Mouse (Mus musculus) ES-Bruce4 (cell line): ENCODE measurements around the gene Card11. TPM values are rescaled to one million over a fixed set of nuclear protein-coding genes. Genes with fewer than 3 reads are reported as not detected.
A peak's percentile ranks its signal among the peaks of the same experiment; 100 is the strongest.

Source experiments
- H3K27ac ChIP-seq: 2 replicates; pipeline ENCODE4 v1.5.1; 2012; ENCODE audit warnings: low read length, inconsistent platforms; ENCODE audit not compliant: insufficient read depth
- H3K27me3 ChIP-seq: 2 replicates; pipeline ENCODE4 v1.6.1; 2012; ENCODE audit warnings: mild to moderate bottlenecking, low read length, inconsistent platforms; ENCODE audit not compliant: control insufficient read depth, poor library complexity, insufficient read depth, severe bottlenecking
- H3K36me3 ChIP-seq: 2 replicates; pipeline ENCODE4 v1.6.1; 2012; ENCODE audit warnings: inconsistent platforms, mild to moderate bottlenecking, low read length, moderate library complexity; ENCODE audit not compliant: control insufficient read depth, poor library complexity, insufficient read depth, severe bottlenecking
- H3K4me1 ChIP-seq: one replicate; pipeline ENCODE4 v1.8.1; 2011; ENCODE audit warnings: low read length; ENCODE audit not compliant: control insufficient read depth, insufficient read depth
- H3K4me3 ChIP-seq: 2 replicates; pipeline ENCODE4 v1.5.1; 2011; ENCODE audit warnings: low read depth, mild to moderate bottlenecking, low read length
- H3K9ac ChIP-seq: 2 replicates; pipeline ENCODE4 v1.6.1; 2012; ENCODE audit warnings: low read depth, mild to moderate bottlenecking, inconsistent platforms; ENCODE audit not compliant: poor library complexity, severe bottlenecking
- H3K9me3 ChIP-seq: replicated peaks from 2 replicates; pipeline ENCODE4 v1.6.1; 2012; ENCODE audit warnings: mild to moderate bottlenecking, low read length, inconsistent platforms; ENCODE audit not compliant: control insufficient read depth, poor library complexity, insufficient read depth, severe bottlenecking
- CTCF ChIP-seq: IDR thresholded peaks from one replicate; pipeline ENCODE4 v1.8.1; 2011; ENCODE audit warnings: low read depth, low read length
- EP300 ChIP-seq: IDR thresholded peaks from 2 replicates; pipeline ENCODE4 v1.6.1; 2011; ENCODE audit warnings: low read depth, low read length; ENCODE audit not compliant: insufficient read depth
- POLR2A ChIP-seq: IDR thresholded peaks from one replicate; pipeline ENCODE4 v1.8.1; 2011; ENCODE audit warnings: low read length; ENCODE audit not compliant: insufficient read depth
- polyA plus RNA-seq: library from polyadenylated mRNA; stranded (reverse); fragments of >200 nt; gene quantifications from 2 replicates; pipeline ENCODE4 v1.2.4, GENCODE M21; 2011; ENCODE audit warnings: low read depth; ENCODE audit not compliant: missing spikeins, insufficient read depth, insufficient read length

The Card11 gene
- polyA plus RNA-seq, 1 experiment, result not detected

GRCm38 (mm10) chr5:140857432-140858154 is 142.8 kb downstream of the Card11 start:
- no peak overlapping the region for H3K4me3 ChIP-seq
- H3K36me3 ChIP-seq, result no peaks in the 10 kb centered on the region
- no peaks in the 10 kb centered on the region for H3K4me1 ChIP-seq
- H3K9me3 ChIP-seq, result no peaks in the 10 kb centered on the region
- no peak overlapping the region for H3K27ac ChIP-seq
- no peak for TF ChIP-seq EP300
- TF ChIP-seq POLR2A, result no peak
- peak; percentile 25 for TF ChIP-seq CTCF
- no peak overlapping the region for H3K9ac ChIP-seq
- no peaks in the 10 kb centered on the region for H3K27me3 ChIP-seq

- H3K27me3 ChIP-seq, result no peaks in the 10 kb centered on the region
- 0 out of 2 replicates have a peak, but pooled peaks cover 3% of the 10 kb centered on the region for H3K9me3 ChIP-seq
- no peaks in the 10 kb centered on the region for H3K36me3 ChIP-seq
- H3K4me1 ChIP-seq, result no peaks in the 10 kb centered on the region
- no peak overlapping the region for H3K27ac ChIP-seq
- TF ChIP-seq CTCF (no peak), POLR2A (no peak), EP300 (no peak)
- H3K4me3 ChIP-seq, result no peak overlapping the region
- no peak overlapping the region for H3K9ac ChIP-seq
Measured at GRCm38 (mm10) chr5:140855909-140856530, 144.4 kb downstream of the Card11 start.

- no peaks in the 10 kb centered on the region for H3K36me3 ChIP-seq
- H3K4me3 ChIP-seq, result no peak overlapping the region
- TF ChIP-seq EP300 (no peak), POLR2A (no peak), CTCF (no peak)
- H3K4me1 ChIP-seq, result no peaks in the 10 kb centered on the region
- H3K9me3 ChIP-seq, result 0 out of 2 replicates have a peak, but pooled peaks cover 6% of the 10 kb centered on the region
- no peak overlapping the region for H3K9ac ChIP-seq
- no peak overlapping the region for H3K27ac ChIP-seq
- no peaks in the 10 kb centered on the region for H3K27me3 ChIP-seq
Measured at GRCm38 (mm10) chr5:140854700-140855099, 145.7 kb downstream of the Card11 start.

DNA sequence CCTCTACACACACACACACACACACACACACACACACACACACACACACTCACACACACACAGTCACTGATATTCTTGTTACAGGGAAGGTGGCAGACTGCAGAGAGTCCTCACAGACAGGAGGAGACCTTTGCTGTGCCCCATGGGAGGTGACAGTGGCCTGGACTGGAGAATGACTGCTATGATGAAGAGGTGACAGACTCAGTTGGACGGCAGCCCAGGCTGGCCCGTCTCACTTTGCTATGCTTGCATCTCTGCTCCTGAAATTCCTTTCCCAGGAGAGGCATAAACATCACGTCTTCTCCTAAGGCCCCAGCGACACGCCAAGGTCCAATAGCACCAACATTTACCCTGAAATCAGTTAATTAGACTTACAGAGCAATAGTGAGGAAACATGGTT is 146.7 kb downstream of the Card11 start:
- Histone ChIP-seq H3K9ac (no peak overlapping the region), H3K4me3 (no peak overlapping the region)
- TF ChIP-seq EP300, result no peak
- TF ChIP-seq CTCF, result no peak
- TF ChIP-seq POLR2A, result no peak

GRCm38 (mm10) chr5:140852435-140852996 is 147.9 kb downstream of the Card11 start:
- no peaks in the 10 kb centered on the region for H3K36me3 ChIP-seq
- no peak for TF ChIP-seq EP300
- H3K9me3 ChIP-seq, result 0 out of 2 replicates have a peak, but pooled peaks cover 6% of the 10 kb centered on the region
- H3K4me3 ChIP-seq, result no peak overlapping the region
- H3K9ac ChIP-seq, result no peak overlapping the region
- H3K27ac ChIP-seq, result no peak overlapping the region
- no peaks in the 10 kb centered on the region for H3K27me3 ChIP-seq
- no peaks in the 10 kb centered on the region for H3K4me1 ChIP-seq

More for the DNA sequence above, 146.7 kb downstream of the Card11 start:
- Histone ChIP-seq H3K27ac (no peak overlapping the region), H3K4me1 (no peaks in the 10 kb centered on the region), H3K36me3 (no peaks in the 10 kb centered on the region), H3K9me3 (0 out of 2 replicates have a peak, but pooled peaks cover 6% of the 10 kb centered on the region), H3K27me3 (no peaks in the 10 kb centered on the region)

- TF ChIP-seq EP300, result no peak
- TF ChIP-seq CTCF, result peak; percentile 55
- TF ChIP-seq POLR2A, result no peak
- Histone ChIP-seq H3K9ac (no peak overlapping the region), H3K27me3 (no peaks in the 10 kb centered on the region), H3K9me3 (0 out of 2 replicates have a peak, but pooled peaks cover 6% of the 10 kb centered on the region), H3K4me1 (no peaks in the 10 kb centered on the region), H3K4me3 (no peak overlapping the region), H3K27ac (no peak overlapping the region), H3K36me3 (no peaks in the 10 kb centered on the region)
Measured at GRCm38 (mm10) chr5:140847300-140847729, 153.1 kb downstream of the Card11 start.
